ENCODE assay signal across 19 mouse cellular contexts in the genomic region with DNA sequence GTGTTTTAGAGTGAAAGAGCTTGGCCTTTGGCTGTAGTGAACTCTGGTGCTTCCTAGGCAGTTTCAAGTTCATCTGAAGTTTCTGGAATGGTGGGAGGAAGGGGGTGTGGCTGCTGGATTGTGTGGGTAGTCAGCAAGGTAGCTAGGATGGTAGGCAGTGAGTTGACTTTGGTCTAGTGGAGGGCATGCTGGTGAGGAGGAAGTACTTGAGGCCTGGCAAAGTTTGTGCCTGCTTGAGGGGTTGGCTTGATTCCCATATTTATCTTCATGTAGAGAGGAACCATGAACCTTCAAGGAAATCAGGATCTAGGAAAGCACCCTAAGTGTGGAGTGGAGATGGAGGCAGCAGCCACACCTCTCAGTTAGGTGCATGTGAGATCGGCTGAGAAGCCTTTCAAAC. TPM values are rescaled to one million over a fixed set of nuclear protein-coding genes. Genes with fewer than 3 reads are reported as not detected.
DNase-seq lines count a peak whose midpoint lies in the region; ATAC-seq and TF ChIP-seq lines count a peak whose summit lies in the region.
"Had no signal": no experiment of that assay in that cellular context is flagged by ENCODE, and none has a peak within 500 bp of the region (broad histone marks: within the 10 kb centered on the region; RNA-seq: fewer than 3 reads in every experiment).

No protein-coding gene starts in this region.

- H3K27me3 ChIP-seq in kidney, embryonic 14.5 days (ENCODE audit: control insufficient read depth, insufficient read depth, low read length), result no peaks in the 10 kb centered on the region
- H3K27me3 ChIP-seq: embryonic facial prominence, embryonic 12.5 days; heart, embryonic 12.5 days; liver, embryonic 15.5 days had no signal

- no peaks in the 10 kb centered on the region for H3K9me3 ChIP-seq in kidney, embryonic 14.5 days (ENCODE audit: control insufficient read depth, low read length)
- H3K9me3 ChIP-seq in ES-E14 (ENCODE audit: control insufficient read depth, insufficient read depth, low read depth, low read length), result no peaks in the 10 kb centered on the region
- H3K9me3 ChIP-seq: embryonic facial prominence, embryonic 12.5 days; heart, embryonic 12.5 days; liver, embryonic 15.5 days had no signal

- ATAC-seq in kidney, embryonic 14.5 days (ENCODE audit: low FRiP score, low TSS enrichment), result no peak
- ATAC-seq: forebrain, embryonic 16.5 days; hindbrain, embryonic 16.5 days; midbrain, embryonic 16.5 days had no signal

- peaks cover 71% of the 10 kb centered on the region for H3K36me3 ChIP-seq in kidney, embryonic 14.5 days (ENCODE audit: control insufficient read depth, insufficient read depth, low read length)
- H3K36me3 ChIP-seq in ES-E14 (ENCODE audit: control insufficient read depth, insufficient read depth, low read length, poor library complexity, severe bottlenecking), result peaks cover 26% of the 10 kb centered on the region

- DNase-seq in kidney, adult 18-20 months, result peak; percentile 54
- DNase-seq in ES-E14 (ENCODE audit: low read depth, low spot score), result no peak
- DNase-seq in kidney, postnatal 36 days, result peak; percentile 59 to 81
- peak; percentile 85 for DNase-seq in lung, postnatal 25 days (ENCODE audit: low spot score)
- DNase-seq in adrenal gland, adult (ENCODE audit: inconsistent age in 2 of 2, low spot score in 1 of 2), result no peak
- DNase-seq in right cerebral cortex, postnatal 4 days, result no peak
- DNase-seq: adrenal gland, postnatal 10 days; cerebellum, adult 11-12 months; thymus, postnatal 36 days had no signal

- 94% methylated on average over 1 of the region's 1 CpGs for WGBS in kidney, embryonic 14.5 days

- no peak overlapping the region for H3K4me2 ChIP-seq in kidney, embryonic 14.5 days (replicated peaks; ENCODE audit: low read depth, low read length)
- H3K4me2 ChIP-seq: embryonic facial prominence, embryonic 12.5 days; heart, embryonic 12.5 days; liver, embryonic 15.5 days had no signal

- in situ Hi-C loops in ES-E14 (cut with MboI; ENCODE audit: low sequenced_read_pairs in 2 of 2, unreplicated experiment in 2 of 2), result no loop called here

- H3K4me3 ChIP-seq in kidney, embryonic 14.5 days (ENCODE audit: low read length), result no peak overlapping the region
- no peak overlapping the region for H3K4me3 ChIP-seq in ES-E14 (ENCODE audit: insufficient read depth in 1 of 2, low read depth in 1 of 2, low read length in 2 of 2, poor library complexity in 1 of 2, severe bottlenecking in 1 of 2)
- H3K4me3 ChIP-seq: embryonic facial prominence, embryonic 12.5 days; heart, embryonic 12.5 days; liver, embryonic 15.5 days had no signal

- no peak overlapping the region for H3K9ac ChIP-seq in kidney, embryonic 14.5 days (ENCODE audit: low read depth, low read length)
- H3K9ac ChIP-seq in ES-E14 (ENCODE audit: insufficient read depth, low read depth, low read length, poor library complexity, severe bottlenecking), result no peak overlapping the region
- H3K9ac ChIP-seq: embryonic facial prominence, embryonic 12.5 days; heart, embryonic 12.5 days; liver, embryonic 15.5 days had no signal

- no peak overlapping the region for H3K27ac ChIP-seq in kidney, embryonic 14.5 days (ENCODE audit: low read depth, low read length)
- 0 out of 2 replicates have a peak overlapping the region, but pooled peaks have one; percentile 36 for H3K27ac ChIP-seq in ES-E14 (ENCODE audit: insufficient read depth, low read depth, low read length, poor library complexity, severe bottlenecking)
- H3K27ac ChIP-seq: embryonic facial prominence, embryonic 12.5 days had no signal

- no peaks in the 10 kb centered on the region for H3K4me1 ChIP-seq in kidney, embryonic 14.5 days (ENCODE audit: control insufficient read depth, insufficient read depth, low read length)
- H3K4me1 ChIP-seq in ES-E14 (ENCODE audit: control insufficient read depth in 2 of 2, insufficient read depth in 2 of 2, low read length in 2 of 2, poor library complexity in 1 of 2), result peaks cover 8 to 11% of the 10 kb centered on the region in 2 experiments
- H3K4me1 ChIP-seq: embryonic facial prominence, embryonic 12.5 days had no signal

TF ChIP-seq in ES-E14, 5 proteins besides CTCF, POLR2A, EP300 and RAD21:
- TF ChIP-seq MAFK (IDR thresholded peaks at IDR 0.05; ENCODE audit: insufficient read depth, low read depth, low read length), result no peak
- TF ChIP-seq CHD2 (IDR thresholded peaks at IDR 0.05; ENCODE audit: low read depth, low read length), result no peak
- no peak for TF ChIP-seq ZC3H11A (IDR thresholded peaks at IDR 0.05; ENCODE audit: borderline replicate concordance, low read depth, low read length)
- no peak for TF ChIP-seq ZNF384 (IDR thresholded peaks at IDR 0.05; ENCODE audit: low read depth, low read length)
- no peak for TF ChIP-seq HCFC1 (IDR thresholded peaks at IDR 0.05; ENCODE audit: borderline replicate concordance, insufficient read depth, low read length)

RNA-seq across cellular contexts. Expression of gene Aco2, which starts 21.9 kb away (rescaled TPM):
- polyA plus RNA-seq in kidney, embryonic 14.5 days (2014; fragmentation: Nextera tagmentation; extraction: Ambion mirVana), result 123 and 191 TPM in 2 replicates
- 444 and 478 TPM in 2 replicates for total RNA-seq in ES-E14 (2012; rRNA removed)

RNA-seq across cellular contexts. Expression of gene Phf5a, which starts 22.3 kb away (rescaled TPM):
- polyA plus RNA-seq in kidney, embryonic 14.5 days (2014; fragmentation: Nextera tagmentation; extraction: Ambion mirVana), result 192 and 223 TPM in 2 replicates
- total RNA-seq in ES-E14 (2012; rRNA removed), result 112 and 157 TPM in 2 replicates

RNA-seq across cellular contexts. Expression of gene Polr3h, which starts 32.0 kb away (rescaled TPM):
- polyA plus RNA-seq in kidney, embryonic 14.5 days (2014; fragmentation: Nextera tagmentation; extraction: Ambion mirVana), result 76.5 and 78.9 TPM in 2 replicates
- total RNA-seq in ES-E14 (2012; rRNA removed), result 72.4 and 83.7 TPM in 2 replicates

RNA-seq across cellular contexts. Expression of gene Tob2, which starts 35.4 kb away (rescaled TPM):
- polyA plus RNA-seq in kidney, embryonic 14.5 days (2014; fragmentation: Nextera tagmentation; extraction: Ambion mirVana), result 19.4 and 24.1 TPM in 2 replicates
- 16.7 and 20.9 TPM in 2 replicates for total RNA-seq in ES-E14 (2012; rRNA removed)

RNA-seq across cellular contexts. Expression of gene Csdc2, which starts 42.6 kb away (rescaled TPM):
- polyA plus RNA-seq in kidney, embryonic 14.5 days (2014; fragmentation: Nextera tagmentation; extraction: Ambion mirVana), result 17.5 and 28.1 TPM in 2 replicates
- 1.2 TPM in 2 replicates for total RNA-seq in ES-E14 (2012; rRNA removed)
- total RNA-seq: common myeloid progenitor, adult 5-6 weeks; granulocyte monocyte progenitor cell, adult 5-6 weeks; megakaryocyte-erythroid progenitor cell, adult 5-6 weeks had no signal

Comparison
In these comparisons a context has a peak if more than half of its experiments do, and no peak if none do; other contexts are left out.
1. DNase-seq: peak in kidney, adult 18-20 months (single experiment), kidney, postnatal 36 days (2 of 2) and lung, postnatal 25 days (single experiment); none in ES-E14 (single experiment), adrenal gland, adult (0 of 2) and right cerebral cortex, postnatal 4 days (single experiment).